Mouse (Mus musculus) liver, embryonic 15.5 days (tissue): ENCODE results near the gene Rtl8b. TPM values are rescaled to one million over a fixed set of nuclear protein-coding genes. Genes with fewer than 3 reads are reported as not detected.
"Not testable (repeated sequence)": the region's sequence is repeated elsewhere in the genome, so short reads cannot be mapped to it uniquely, and the experiment has no call there.

Source experiments
- ATAC-seq: fragments of 200-750 bp; cut with Nextera tagmentation; 2 replicates; pipeline ENCODE4 v1.8.0; 2017; ENCODE audit warnings: moderate number of reproducible peaks, mild to moderate bottlenecking, moderate library complexity; ENCODE audit not compliant: insufficient read depth
- H3K27ac ChIP-seq: fragments of 300-500 bp; sonication (generic); replicated peaks from 2 replicates; pipeline ENCODE4 v1.5.1; 2015; ENCODE audit warnings: mild to moderate bottlenecking, inconsistent platforms
- H3K27me3 ChIP-seq: fragments of 300-500 bp; sonication (generic); 2 replicates; pipeline ENCODE4 v1.6.1; 2015; ENCODE audit warnings: mild to moderate bottlenecking, inconsistent platforms
- H3K36me3 ChIP-seq: fragments of 300-500 bp; sonication (generic); replicated peaks from 2 replicates; pipeline ENCODE4 v1.6.1; 2015; ENCODE audit warnings: moderate library complexity, mild to moderate bottlenecking, inconsistent platforms
- H3K4me1 ChIP-seq: fragments of 300-500 bp; sonication (generic); replicated peaks from 2 replicates; pipeline ENCODE4 v1.6.1; 2015; ENCODE audit warnings: inconsistent platforms
- H3K4me2 ChIP-seq: fragments of 300-500 bp; sonication (generic); 2 replicates; pipeline ENCODE4 v1.6.1; 2015; ENCODE audit warnings: moderate library complexity, mild to moderate bottlenecking, inconsistent platforms
- H3K4me3 ChIP-seq: fragments of 300-500 bp; sonication (generic); replicated peaks from 2 replicates; pipeline ENCODE4 v1.5.1; 2015; ENCODE audit warnings: mild to moderate bottlenecking, inconsistent platforms
- H3K9ac ChIP-seq: fragments of 300-500 bp; sonication (generic); 2 replicates; pipeline ENCODE4 v1.6.1; 2015; ENCODE audit warnings: moderate library complexity, mild to moderate bottlenecking, inconsistent platforms
- H3K9me3 ChIP-seq: fragments of 300-500 bp; sonication (generic); replicated peaks from 2 replicates; pipeline ENCODE4 v1.6.1; 2016; ENCODE audit warnings: inconsistent platforms
- WGBS: fragments of 180-500 bp; shearing (Covaris S2); methylation state at CpG from one replicate; pipeline ENCODE4 v1.1.7; 2015; ENCODE audit warnings: mixed read lengths; ENCODE audit not compliant: insufficient replicate concordance; 5-methylcytosine and 5-hydroxymethylcytosine counted together
- polyA plus RNA-seq: library from polyadenylated mRNA; unstranded; fragments of >200 nt; fragmentation: Nextera tagmentation; extraction: Ambion mirVana; gene quantifications from 2 replicates; pipeline ENCODE4 v1.2.1, GENCODE M21; 2015

Rtl8b gene
- polyA plus RNA-seq, 1 experiment from 2014 or later = 6.7 TPM

- not testable (repeated sequence) for H3K9me3 ChIP-seq, H3K27me3 ChIP-seq, ATAC-seq, H3K4me1 ChIP-seq, H3K36me3 ChIP-seq, H3K27ac ChIP-seq, H3K9ac ChIP-seq
- WGBS = 16% methylated on average over 4 of the region's 4 CpGs
- Histone ChIP-seq H3K4me3 (peak overlapping the region; percentile 35; the same call in 1 of the 2 replicates), H3K4me2 (peak overlapping the region; percentile 44)
Observed at GRCm38 (mm10) chrX:53670696-53671095, 488 bp upstream of the Rtl8b start.

- H3K27ac ChIP-seq, H3K36me3 ChIP-seq, H3K9me3 ChIP-seq, H3K27me3 ChIP-seq, H3K9ac ChIP-seq, H3K4me1 ChIP-seq, ATAC-seq: not testable (repeated sequence)
- Histone ChIP-seq H3K4me3 (peak overlapping the region; percentile 35), H3K4me2 (peak overlapping the region; percentile 44; the same call in 1 of the 2 replicates)
- no CpG with 5 or more reads among the region's 36 CpGs for WGBS
Observed at GRCm38 (mm10) chrX:53669557-53670270, 494 bp downstream of the Rtl8b start.

DNA sequence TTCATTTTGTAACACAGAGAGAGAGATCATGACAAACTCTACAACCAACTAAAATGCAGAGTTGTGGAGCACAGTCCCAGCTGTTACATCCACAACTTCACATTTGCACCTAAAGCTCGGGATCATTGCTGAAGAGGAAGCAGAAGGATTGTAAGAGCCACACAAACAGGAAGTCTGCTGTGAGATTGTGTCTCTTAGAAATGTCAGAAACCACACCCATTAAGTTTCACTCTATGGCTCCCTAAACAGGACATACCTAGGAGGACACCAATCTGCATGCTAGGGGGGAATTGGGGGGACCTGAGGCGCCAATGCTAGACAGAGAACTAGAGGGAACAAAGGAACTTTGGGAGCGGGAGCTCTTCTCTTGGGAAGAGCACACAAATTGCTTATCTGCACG lies 17.3 kb downstream of the Rtl8b start:
- H3K4me3 ChIP-seq, H3K4me2 ChIP-seq, H3K36me3 ChIP-seq, ATAC-seq, H3K27me3 ChIP-seq, H3K27ac ChIP-seq, H3K9me3 ChIP-seq, H3K4me1 ChIP-seq, H3K9ac ChIP-seq: not testable (repeated sequence)
- 33% methylated on average over 4 of the region's 4 CpGs for WGBS

- Histone ChIP-seq H3K4me3 (no peak overlapping the region), H3K9me3 (no peaks in the 10 kb centered on the region), H3K9ac (no peak overlapping the region), H3K4me2 (no peak overlapping the region), H3K4me1 (no peaks in the 10 kb centered on the region), H3K27ac (no peak overlapping the region), H3K36me3 (no peaks in the 10 kb centered on the region), H3K27me3 (no peaks in the 10 kb centered on the region)
- 54% methylated on average over 6 of the region's 6 CpGs for WGBS
- no peak for ATAC-seq
Observed at GRCm38 (mm10) chrX:53645885-53646284, 24.3 kb downstream of the Rtl8b start.

DNA sequence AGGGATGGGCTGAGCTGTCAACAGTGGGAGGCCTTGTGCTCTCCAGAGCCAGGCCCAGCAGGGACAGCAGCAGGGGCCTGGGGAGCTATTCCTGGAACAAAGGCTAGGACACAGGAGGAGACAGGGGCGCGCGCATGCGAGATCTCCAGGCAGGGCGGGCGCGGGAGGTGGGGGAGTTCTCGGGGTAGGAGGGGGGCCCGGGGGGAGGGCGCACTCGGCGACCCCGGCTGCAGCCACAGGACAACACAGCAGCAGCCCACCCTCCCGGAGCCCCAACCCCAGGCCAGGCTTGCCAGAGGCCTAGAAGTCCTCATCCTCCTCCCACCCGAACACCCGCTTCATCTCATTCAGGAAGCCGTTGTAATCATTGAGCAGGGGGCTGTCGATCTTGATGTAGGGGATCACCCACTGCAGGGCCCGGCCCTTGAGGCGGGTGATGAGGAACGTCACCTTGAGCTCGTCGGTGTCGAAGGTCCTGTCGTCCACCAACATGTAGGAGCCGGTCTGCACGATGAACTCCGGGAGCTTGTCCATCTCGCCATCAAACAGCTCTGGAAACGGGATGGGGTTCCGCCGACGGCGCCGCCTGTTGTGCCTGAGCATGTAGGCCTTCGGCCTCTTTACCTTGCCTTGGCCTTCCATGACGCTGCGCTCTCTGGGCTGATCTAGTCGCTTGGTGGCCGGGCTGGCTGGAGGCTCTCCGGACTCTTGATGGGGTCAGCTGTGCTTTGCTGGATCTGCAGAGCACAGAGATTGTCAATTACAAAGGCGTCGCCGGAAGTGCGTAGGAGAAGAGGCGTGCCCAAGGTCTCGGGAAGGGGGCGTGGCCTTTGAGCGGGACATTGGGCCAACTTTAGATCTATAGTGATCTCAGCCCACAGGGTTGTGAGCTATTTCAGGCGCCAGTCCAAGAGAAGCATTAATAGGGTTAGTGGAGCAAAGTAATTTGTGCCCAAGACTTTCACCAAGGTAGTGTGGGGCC lies 26.9 kb downstream of the Rtl8b start, which contains the start of gene Rtl8a:
TSS of gene Rtl8a (minus strand) at position 703 of the 982 bp plus-strand sequence.
- peak; percentile 51; the same call in 1 of the 2 replicates for ATAC-seq
- H3K4me1 ChIP-seq, H3K9ac ChIP-seq, H3K9me3 ChIP-seq, H3K27me3 ChIP-seq, H3K27ac ChIP-seq, H3K36me3 ChIP-seq: not testable (repeated sequence)
- H3K4me3 ChIP-seq = peak within 1 kb of the TSS; percentile 35
- 24% methylated on average over 12 of the region's 50 CpGs for WGBS
- peak within 1 kb of the TSS; percentile 48 for H3K4me2 ChIP-seq

- not testable (repeated sequence) for H3K27ac ChIP-seq, H3K4me1 ChIP-seq, H3K4me3 ChIP-seq, H3K27me3 ChIP-seq, ATAC-seq, H3K36me3 ChIP-seq, H3K9ac ChIP-seq, H3K9me3 ChIP-seq, H3K4me2 ChIP-seq
- WGBS = 66% methylated on average over 4 of the region's 4 CpGs
Observed at GRCm38 (mm10) chrX:53642604-53642979, 27.6 kb downstream of the Rtl8b start.

- H3K27ac ChIP-seq, H3K27me3 ChIP-seq, H3K4me1 ChIP-seq, H3K9ac ChIP-seq, ATAC-seq, H3K36me3 ChIP-seq, H3K4me3 ChIP-seq, H3K4me2 ChIP-seq, H3K9me3 ChIP-seq: not testable (repeated sequence)
- 28% methylated on average over 3 of the region's 3 CpGs for WGBS
Observed at GRCm38 (mm10) chrX:53638107-53638506, 32.1 kb downstream of the Rtl8b start.

Other genes starting within 250 kb of the Rtl8b start
- gene Etd, start 235.5 kb downstream of the Rtl8b start, polyA plus RNA-seq = not detected in 2 replicates
- gene Rtl8c, start 62.4 kb downstream of the Rtl8b start, polyA plus RNA-seq = 2.2 and 3.1 TPM in 2 replicates
- not detected in 2 replicates for gene Gm14597, start 61.4 kb downstream of the Rtl8b start, polyA plus RNA-seq
- gene Rtl8a, start 26.7 kb downstream of the Rtl8b start, polyA plus RNA-seq = 5.3 and 5.7 TPM in 2 replicates
- gene 4930502E18Rik, start 54.4 kb upstream of the Rtl8b start, polyA plus RNA-seq = 0.06 and 0.10 TPM in 2 replicates
- gene 1700013H16Rik, start 87.4 kb upstream of the Rtl8b start, polyA plus RNA-seq = not detected in 2 replicates
- not detected in 2 replicates for gene Zfp36l3, start 106.0 kb upstream of the Rtl8b start, polyA plus RNA-seq
- 1.8 and 2.6 TPM in 2 replicates for gene Xlr, start 127.3 kb upstream of the Rtl8b start, polyA plus RNA-seq